Comparison of ENCODE assay signal across 8 mouse cellular contexts in genomic region chr16:92057852-92058643, GRCm38 (mm10). TPM values are rescaled to one million over a fixed set of nuclear protein-coding genes. Genes with fewer than 3 reads are reported as not detected.
DNase-seq lines count a peak whose midpoint lies in the region; ATAC-seq lines count a peak whose summit lies in the region.

Gene Mrps6, plus strand, starts transcription at chr16:92058270.
Gene Gm49711, plus strand, starts transcription at chr16:92058316.
Gene Slc5a3, plus strand, starts transcription at chr16:92058322.

- peak within 1 kb of the TSS; percentile 95 for H3K27ac ChIP-seq in hindbrain, embryonic 15.5 days (replicated peaks)

- peak within 1 kb of the TSS; percentile 91 for H3K9ac ChIP-seq in hindbrain, embryonic 15.5 days

- H3K4me1 ChIP-seq in hindbrain, embryonic 15.5 days (replicated peaks) = peaks cover 38% of the 10 kb centered on the region

- H3K9me3 ChIP-seq in hindbrain, embryonic 15.5 days = no peaks in the 10 kb centered on the region

- H3K36me3 ChIP-seq in hindbrain, embryonic 15.5 days = peaks cover 17% of the 10 kb centered on the region

- H3K27me3 ChIP-seq in hindbrain, embryonic 15.5 days = no peaks in the 10 kb centered on the region

- peak within 1 kb of the TSS; percentile 99 for H3K4me3 ChIP-seq in hindbrain, embryonic 15.5 days

- H3K4me2 ChIP-seq in hindbrain, embryonic 15.5 days = peak within 1 kb of the TSS; percentile 84

- WGBS in hindbrain, embryonic 15.5 days = 0% methylated on average over 68 of the region's 99 CpGs

- peak; percentile 95 for ATAC-seq in hindbrain, embryonic 15.5 days (ENCODE audit: low FRiP score, low read depth)

- DNase-seq in ZHBTc4 (ENCODE audit: low read depth, low spot score) = peak; percentile 91
- DNase-seq in cerebellum, postnatal 4 days (ENCODE audit: low spot score in 2 of 2) = peak; percentile 74 to 91
- DNase-seq in gastrocnemius, adult 18-20 months (ENCODE audit: low spot score) = peak; percentile 78
- DNase-seq in left cerebral cortex, adult 18-20 months (ENCODE audit: low spot score in 2 of 2) = peak; percentile 80 to 89
- peak; percentile 89 for DNase-seq in lung, postnatal 4 days
- peak; percentile 91 for DNase-seq in retina, postnatal 1 day
- DNase-seq in thymus, postnatal 4 days = peak; percentile 92

RNA-seq across cellular contexts. Expression of gene Mrps6, which starts in this region (rescaled TPM):
- 10 to 100 TPM; 23.2 to 26.7 TPM for total RNA-seq in gastrocnemius, adult 18-20 months (2021)
- polyA plus RNA-seq in hindbrain, embryonic 15.5 days (2015; fragmentation: Nextera tagmentation; extraction: Ambion mirVana) = 179 and 183 TPM in 2 replicates
- total RNA-seq in left cerebral cortex, adult 18-20 months (2021) = 10 to 100 TPM; 53.0 to 53.1 TPM

RNA-seq across cellular contexts. Expression of gene Gm49711, which starts in this region (rescaled TPM):
- total RNA-seq in gastrocnemius, adult 18-20 months (2021) = not detected
- polyA plus RNA-seq in hindbrain, embryonic 15.5 days (2015; fragmentation: Nextera tagmentation; extraction: Ambion mirVana) = 0.32 and 0.34 TPM in 2 replicates
- total RNA-seq in left cerebral cortex, adult 18-20 months (2021) = not detected

RNA-seq across cellular contexts. Expression of gene Slc5a3, which starts in this region (rescaled TPM):
- 1 to 10 TPM; 2.2 to 4.1 TPM for total RNA-seq in gastrocnemius, adult 18-20 months (2021)
- 16.6 and 17.8 TPM in 2 replicates for polyA plus RNA-seq in hindbrain, embryonic 15.5 days (2015; fragmentation: Nextera tagmentation; extraction: Ambion mirVana)
- total RNA-seq in left cerebral cortex, adult 18-20 months (2021) = 10 to 100 TPM; 27.9 to 31.6 TPM

Comparison
In these comparisons a context has a peak if more than half of its experiments do, and no peak if none do; other contexts are left out.
1. Peak in every context shown above with its lines: DNase-seq, ATAC-seq, H3K4me3 ChIP-seq and H3K27ac ChIP-seq.
2. RNA of gene Slc5a3 (total RNA-seq): 27.9 to 31.6 TPM in left cerebral cortex, adult 18-20 months; 2.2 to 4.1 TPM in gastrocnemius, adult 18-20 months; every median in the first group is over 4 times any median in the second.